Mouse (Mus musculus) bone marrow macrophage, adult 2 months (primary cell): ENCODE measurements at regions not wholly inside any gene's neighbourhood (a gene's known extent, or its start where the extent isn't known, plus 50 kb on each side); places are given as distances from the start of the nearest gene placed in this dataset.

Experiments used
- H3K27ac ChIP-seq: 2 replicates; pipeline ENCODE4 v1.5.1; 2012; ENCODE audit warnings: low read depth, low read length; ENCODE audit not compliant: insufficient read depth
- H3K4me1 ChIP-seq: 2 replicates; pipeline ENCODE4 v1.6.1; 2012; ENCODE audit warnings: low read length; ENCODE audit not compliant: control insufficient read depth, insufficient read depth
- H3K4me3 ChIP-seq: 2 replicates; pipeline ENCODE4 v1.5.1; 2012; ENCODE audit warnings: mild to moderate bottlenecking, low read length, moderate library complexity; ENCODE audit not compliant: insufficient read depth
- CTCF ChIP-seq: IDR thresholded peaks from 2 replicates; pipeline ENCODE4 v1.5.1; 2012; ENCODE audit warnings: low read depth, mild to moderate bottlenecking, low read length, moderate library complexity
- POLR2A ChIP-seq: IDR thresholded peaks from 2 replicates; pipeline ENCODE4 v1.6.1; 2012; ENCODE audit warnings: mild to moderate bottlenecking, low read depth, low read length, borderline replicate concordance

GRCm38 (mm10) chr4:105377469-105378187 is 220.5 kb downstream of the Plpp3 start:
- Histone ChIP-seq H3K27ac (no peak overlapping the region), H3K4me3 (no peak overlapping the region), H3K4me1 (no peaks in the 10 kb centered on the region)
- no peak for TF ChIP-seq POLR2A
- no peak for TF ChIP-seq CTCF

- Histone ChIP-seq H3K4me3 (no peak overlapping the region), H3K4me1 (no peaks in the 10 kb centered on the region), H3K27ac (no peak overlapping the region)
- no peak for TF ChIP-seq POLR2A
- no peak for TF ChIP-seq CTCF
Measured at GRCm38 (mm10) chr4:105384826-105385225, 227.7 kb downstream of the Plpp3 start.

GRCm38 (mm10) chr4:105385481-105385880 is 228.3 kb downstream of the Plpp3 start:
- H3K4me1 ChIP-seq = no peaks in the 10 kb centered on the region
- H3K4me3 ChIP-seq = no peak overlapping the region
- TF ChIP-seq POLR2A (no peak), CTCF (no peak)
- no peak overlapping the region for H3K27ac ChIP-seq

- H3K4me3 ChIP-seq = no peak overlapping the region
- H3K27ac ChIP-seq = no peak overlapping the region
- no peaks in the 10 kb centered on the region for H3K4me1 ChIP-seq
- TF ChIP-seq CTCF = no peak
- TF ChIP-seq POLR2A = no peak
Measured at GRCm38 (mm10) chr4:105390378-105390777, 233.2 kb downstream of the Plpp3 start.

- Histone ChIP-seq H3K27ac (no peak overlapping the region), H3K4me1 (no peaks in the 10 kb centered on the region), H3K4me3 (no peak overlapping the region)
- no peak for TF ChIP-seq POLR2A
- TF ChIP-seq CTCF = no peak
Measured at GRCm38 (mm10) chr4:105394366-105394765, 237.2 kb downstream of the Plpp3 start.

GRCm38 (mm10) chr4:105397451-105397850 is 240.3 kb downstream of the Plpp3 start:
- no peak overlapping the region for H3K4me3 ChIP-seq
- TF ChIP-seq POLR2A = no peak
- TF ChIP-seq CTCF = no peak
- no peak overlapping the region for H3K27ac ChIP-seq
- H3K4me1 ChIP-seq = no peaks in the 10 kb centered on the region

GRCm38 (mm10) chr4:105402021-105402420 is 244.9 kb downstream of the Plpp3 start:
- Histone ChIP-seq H3K4me3 (no peak overlapping the region), H3K27ac (no peak overlapping the region), H3K4me1 (no peaks in the 10 kb centered on the region)
- TF ChIP-seq POLR2A (no peak), CTCF (no peak)

GRCm38 (mm10) chr4:105403169-105403568 is 246.0 kb downstream of the Plpp3 start:
- Histone ChIP-seq H3K27ac (no peak overlapping the region), H3K4me1 (no peaks in the 10 kb centered on the region), H3K4me3 (no peak overlapping the region)
- no peak for TF ChIP-seq POLR2A
- TF ChIP-seq CTCF = no peak

- H3K27ac ChIP-seq = no peak overlapping the region
- no peak for TF ChIP-seq POLR2A
- no peak for TF ChIP-seq CTCF
Measured at GRCm38 (mm10) chr4:105403686-105404085, 246.5 kb downstream of the Plpp3 start.

GRCm38 (mm10) chr4:105405728-105406127 is 248.6 kb downstream of the Plpp3 start:
- H3K4me1 ChIP-seq = no peaks in the 10 kb centered on the region
- no peak for TF ChIP-seq CTCF
- TF ChIP-seq POLR2A = no peak
- no peak overlapping the region for H3K4me3 ChIP-seq
- no peak overlapping the region for H3K27ac ChIP-seq

More at GRCm38 (mm10) chr4:105403686-105404085, 246.5 kb downstream of the Plpp3 start:
- Histone ChIP-seq H3K4me1 (no peaks in the 10 kb centered on the region), H3K4me3 (no peak overlapping the region)
